In the genomic region with DNA sequence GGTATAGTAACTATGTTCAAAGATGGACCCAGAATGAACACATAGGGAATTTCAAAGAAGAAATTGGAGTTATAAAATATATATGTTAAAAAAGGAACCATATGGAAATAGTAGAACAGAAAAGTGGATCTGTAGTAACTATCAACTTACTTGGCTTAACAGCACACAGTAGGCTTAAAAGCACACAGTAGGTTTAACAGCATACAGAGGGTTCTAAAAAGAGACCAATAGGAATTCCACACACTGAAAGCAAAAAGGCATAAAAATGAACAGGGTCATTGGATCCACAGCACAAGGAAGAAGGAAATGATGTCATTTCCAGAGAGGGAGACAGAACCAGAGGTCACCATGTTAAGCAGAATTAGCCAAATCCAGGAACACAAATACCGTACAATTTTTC, we compare ENCODE assay signal across 23 mouse cellular contexts. TPM values are rescaled to one million over a fixed set of nuclear protein-coding genes. Genes with fewer than 3 reads are reported as not detected.
DNase-seq lines count a peak whose midpoint lies in the region; TF ChIP-seq lines count a peak whose summit lies in the region.
"Had no signal": no experiment of that assay in that cellular context is flagged by ENCODE, and none has a peak within 500 bp of the region (broad histone marks: within the 10 kb centered on the region; RNA-seq: fewer than 3 reads in every experiment).

No protein-coding gene starts in this region.

- no peaks in the 10 kb centered on the region for H3K36me3 ChIP-seq in CH12.LX (replicated peaks in 1 of 2; ENCODE audit: control insufficient read depth in 1 of 2, insufficient read depth in 1 of 2, low read length in 1 of 2)
- no peaks in the 10 kb centered on the region for H3K36me3 ChIP-seq in MEL (ENCODE audit: control insufficient read depth in 1 of 2, insufficient read depth in 2 of 2, low read length in 2 of 2)
- peaks cover 3% of the 10 kb centered on the region for H3K36me3 ChIP-seq in midbrain, embryonic 10.5 days
- H3K36me3 ChIP-seq: G1E had no signal

- no peaks in the 10 kb centered on the region for H3K9me3 ChIP-seq in CH12.LX (replicated peaks; ENCODE audit: low read length)
- no peaks in the 10 kb centered on the region for H3K9me3 ChIP-seq in MEL (replicated peaks; ENCODE audit: insufficient read depth, low read length)
- no peaks in the 10 kb centered on the region for H3K9me3 ChIP-seq in midbrain, embryonic 10.5 days (replicated peaks)
- H3K9me3 ChIP-seq: G1E had no signal

- WGBS in midbrain, embryonic 10.5 days = 91% methylated on average over 1 of the region's 1 CpGs

- intact Hi-C loops in gastrocnemius, postnatal 14 days (cut with DNase I; ENCODE audit: low total_unique reads) = no loop called here

- in situ Hi-C loops in CH12.LX (cut with MboI; ENCODE audit: low pct_ligation_motif_present, low pct_unique_long_range_greater_than_20kb, low sequenced_read_pairs) = no loop called here

- no peak for TF ChIP-seq RAD21 in CH12.LX (IDR thresholded peaks at IDR 0.05; ENCODE audit: low read depth, low read length)
- TF ChIP-seq RAD21 in MEL (IDR thresholded peaks at IDR 0.05; ENCODE audit: low read depth, low read length) = no peak

- H3K4me3 ChIP-seq in CH12.LX (replicated peaks in 1 of 3; ENCODE audit: low read depth in 2 of 3, low read length in 2 of 3, poor library complexity in 1 of 3) (no peak overlapping the region), MEL (ENCODE audit: control insufficient read depth in 1 of 2, insufficient read depth in 1 of 2, low read depth in 2 of 2, low read length in 2 of 2) (no peak overlapping the region)
- no peak overlapping the region for H3K4me3 ChIP-seq in midbrain, embryonic 10.5 days

- H3K27ac ChIP-seq in CH12.LX (ENCODE audit: insufficient read depth, low read depth) (no peak overlapping the region), MEL (ENCODE audit: control insufficient read depth, low read depth, low read length) (no peak overlapping the region)
- no peak overlapping the region for H3K27ac ChIP-seq in midbrain, embryonic 10.5 days (replicated peaks)

- no peak for TF ChIP-seq EP300 in CH12.LX (IDR thresholded peaks at IDR 0.05; ENCODE audit: low read length)
- no peak for TF ChIP-seq EP300 in MEL (IDR thresholded peaks at IDR 0.05; ENCODE audit: low read depth in 1 of 2, low read length in 2 of 2)

- H3K79me2 ChIP-seq in CH12.LX (replicated peaks; ENCODE audit: control insufficient read depth, extremely low read depth, insufficient read depth, poor library complexity, severe bottlenecking) = no peaks in the 10 kb centered on the region
- no peaks in the 10 kb centered on the region for H3K79me2 ChIP-seq in MEL (ENCODE audit: control insufficient read depth, insufficient read depth, low read length, poor library complexity)

- no peak overlapping the region for H3K4me2 ChIP-seq in CH12.LX (ENCODE audit: insufficient read depth, low read depth, poor library complexity, severe bottlenecking)

- no peak overlapping the region for H3K9ac ChIP-seq in CH12.LX (ENCODE audit: insufficient read depth, low read depth)
- no peak overlapping the region for H3K9ac ChIP-seq in MEL (ENCODE audit: control insufficient read depth, low read depth, low read length, poor library complexity, severe bottlenecking)

- DNase-seq in 416B (ENCODE audit: low read depth) = peak; percentile 4
- no peak for DNase-seq in CH12.LX (ENCODE audit: extremely low read depth)
- no peak for DNase-seq in MEL (ENCODE audit: low read depth, low spot score)
- DNase-seq in urinary bladder, postnatal 4 days (ENCODE audit: low spot score in 2 of 2) = no peak
- DNase-seq in midbrain, embryonic 10.5 days (ENCODE audit: low spot score) = no peak
- no peak for DNase-seq in gastrocnemius, postnatal 14 days
- DNase-seq: adrenal gland, adult 2 months; adrenal gland, adult 8-10 months; adrenal gland, postnatal 10 days; adrenal gland, postnatal 14 days; adrenal gland, postnatal 25 days; adrenal gland, postnatal 36 days; B cell, adult 2 months; cerebellum, adult 11 months; cerebellum, adult 11-12 months; cerebellum, adult 18-20 months; cerebellum, adult 2 months; cerebellum, adult 8-10 months; cerebellum, adult 9-10 months had no signal

- H3K4me1 ChIP-seq in CH12.LX (ENCODE audit: control insufficient read depth in 1 of 2, insufficient read depth in 2 of 2) = no peaks in the 10 kb centered on the region
- H3K4me1 ChIP-seq in MEL (ENCODE audit: control insufficient read depth in 1 of 2, insufficient read depth in 2 of 2, low read length in 2 of 2) = no peaks in the 10 kb centered on the region
- peaks cover 33% of the 10 kb centered on the region for H3K4me1 ChIP-seq in midbrain, embryonic 10.5 days

- TF ChIP-seq CTCF in CH12.LX (conservative IDR thresholded peaks at IDR 0.05 in 1 of 2, IDR thresholded peaks at IDR 0.05 in 1 of 2; ENCODE audit: low read depth in 2 of 2, low read length in 2 of 2) (no peak), MEL (IDR thresholded peaks at IDR 0.05 in 2 of 3, conservative IDR thresholded peaks at IDR 0.05 in 1 of 3; ENCODE audit: control insufficient read depth in 1 of 3, insufficient read depth in 1 of 3, low read depth in 2 of 3, low read length in 3 of 3, poor library complexity in 1 of 3, severe bottlenecking in 1 of 3) (no peak)

- dilution Hi-C loops in CH12.LX (cut with MboI; ENCODE audit: extremely low pct_ligation_motif_present, extremely low pct_unique_long_range_greater_than_20kb, low sequenced_read_pairs) = no loop called here

- TF ChIP-seq POLR2A in CH12.LX (IDR thresholded peaks at IDR 0.05; ENCODE audit: low read depth, low read length) (no peak), MEL (IDR thresholded peaks at IDR 0.05; ENCODE audit: control insufficient read depth in 1 of 2, insufficient read depth in 1 of 2, low read depth in 1 of 2, low read length in 2 of 2, poor library complexity in 1 of 2) (no peak)

- H3K27me3 ChIP-seq in CH12.LX (replicated peaks) (no peaks in the 10 kb centered on the region), MEL (ENCODE audit: control insufficient read depth in 1 of 2, insufficient read depth in 2 of 2, low read length in 2 of 2) (peaks cover 4 to 12% of the 10 kb centered on the region in 2 experiments)
- H3K27me3 ChIP-seq in midbrain, embryonic 10.5 days (ENCODE audit: low read depth, poor library complexity, severe bottlenecking) = no peaks in the 10 kb centered on the region

TF ChIP-seq in CH12.LX, 34 proteins besides CTCF, POLR2A, EP300 and RAD21:
- TF ChIP-seq JUN (IDR thresholded peaks at IDR 0.05; ENCODE audit: insufficient read depth, low read depth, low read length) = no peak
- peak; percentile 89 for TF ChIP-seq ZKSCAN1 (IDR thresholded peaks at IDR 0.05; ENCODE audit: borderline replicate concordance, low read depth, low read length)
- no peak for TF ChIP-seq USF1 (IDR thresholded peaks at IDR 0.05; ENCODE audit: low read depth, low read length)

TF ChIP-seq in MEL, 35 proteins besides CTCF, POLR2A, EP300 and RAD21:
- TF ChIP-seq ELF1 (IDR thresholded peaks at IDR 0.05; ENCODE audit: low read depth, low read length) (no peak), ZKSCAN1 (IDR thresholded peaks at IDR 0.05; ENCODE audit: low read depth, low read length) (peak; percentile 89)

RNA-seq across cellular contexts. Expression of a gene that starts 24.6 kb away (rescaled TPM):
- total RNA-seq in CH12.LX (2012; rRNA removed) (not detected in 2 replicates), CH12.LX (2014; rRNA removed) (not detected in 2 replicates), MEL (2012; rRNA removed) (not detected in 2 replicates)
- polyA plus RNA-seq in CH12.LX (2012; ENCODE audit: insufficient read length, low read depth) (0.07 TPM in 1 of 2 replicates, not detected in the other), MEL (2012; ENCODE audit: insufficient read depth in 1 of 2, insufficient read length in 2 of 2, low read depth in 1 of 2, low replicate concordance in 2 of 2, missing spikeins in 1 of 2) (not detected)
- 22.5 and 34.1 TPM in 2 replicates for polyA plus RNA-seq in midbrain, embryonic 10.5 days (2016; fragmentation: Nextera tagmentation; extraction: Ambion mirVana)
- total RNA-seq in gastrocnemius, postnatal 14 days (2021) = under 1 TPM; 0.18 to 0.21 TPM
- polyA plus RNA-seq: activated CD4-positive, CD25-positive, alpha-beta regulatory T cell, adult 4 months; C2C12; G1E; Patski had no signal
